Mouse (Mus musculus): Measurements from ENCODE around the gene Srebf2.

DNA sequence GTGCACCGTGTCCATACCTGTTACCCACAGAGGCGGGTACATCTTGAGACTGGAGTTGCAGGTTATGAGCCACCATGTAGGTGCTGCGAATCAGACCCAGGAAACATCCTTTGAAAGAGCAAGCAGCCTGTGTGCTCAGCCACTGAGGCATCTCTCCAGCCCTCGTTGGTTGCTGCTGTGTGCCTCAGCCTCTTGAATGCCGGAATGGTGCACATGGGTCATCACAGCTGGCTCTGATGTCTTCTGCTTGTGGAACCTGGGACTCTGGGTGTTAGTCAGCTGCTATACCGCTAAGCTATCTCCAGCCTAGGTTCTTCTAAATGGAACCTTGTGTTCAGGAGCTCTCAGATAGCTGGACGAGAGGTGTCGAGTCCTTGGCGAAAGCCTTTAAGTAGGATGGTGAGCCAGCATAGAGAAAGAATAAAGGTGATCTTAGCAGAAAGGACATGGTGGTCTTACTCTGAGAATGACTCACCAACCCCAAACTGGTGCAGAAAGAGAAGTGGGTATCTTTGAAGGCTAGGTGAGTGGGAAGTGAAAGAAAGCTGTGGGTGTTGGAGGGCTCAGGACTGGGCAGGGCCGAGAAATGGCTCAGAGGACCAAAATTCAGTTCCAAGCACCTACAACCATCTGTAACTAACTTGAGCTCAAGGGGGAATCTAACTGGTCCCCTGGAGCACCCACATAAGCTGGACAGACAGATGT is 16.5 kb downstream of the Srebf2 start:
- TF ChIP-seq ZC3H11A (IDR thresholded peaks at IDR 0.05; ENCODE audit: borderline replicate concordance, low read depth, low read length) (no peak), MAFK (IDR thresholded peaks at IDR 0.05; ENCODE audit: insufficient read depth, low read depth, low read length) (no peak), HCFC1 (IDR thresholded peaks at IDR 0.05; ENCODE audit: borderline replicate concordance, insufficient read depth, low read length) (no peak)

All from ES-E14 (cell line).